Mouse (Mus musculus) T-cell, adult 66 days (primary cell): ENCODE data around the gene Ran. TPM values are rescaled to one million over a fixed set of nuclear protein-coding genes. Genes with fewer than 3 reads are reported as not detected.

ENCODE experiments used
- total RNA-seq, 2 experiments: library from RNA; stranded (reverse); gene quantifications; 3 replicates in 1 of 2; 4 replicates in 1 of 2; pipeline ENCODE4 v1.2.4; 2023

Ran gene
- total RNA-seq = 100 to 1,000 TPM; 116 to 145 TPM

DNA sequence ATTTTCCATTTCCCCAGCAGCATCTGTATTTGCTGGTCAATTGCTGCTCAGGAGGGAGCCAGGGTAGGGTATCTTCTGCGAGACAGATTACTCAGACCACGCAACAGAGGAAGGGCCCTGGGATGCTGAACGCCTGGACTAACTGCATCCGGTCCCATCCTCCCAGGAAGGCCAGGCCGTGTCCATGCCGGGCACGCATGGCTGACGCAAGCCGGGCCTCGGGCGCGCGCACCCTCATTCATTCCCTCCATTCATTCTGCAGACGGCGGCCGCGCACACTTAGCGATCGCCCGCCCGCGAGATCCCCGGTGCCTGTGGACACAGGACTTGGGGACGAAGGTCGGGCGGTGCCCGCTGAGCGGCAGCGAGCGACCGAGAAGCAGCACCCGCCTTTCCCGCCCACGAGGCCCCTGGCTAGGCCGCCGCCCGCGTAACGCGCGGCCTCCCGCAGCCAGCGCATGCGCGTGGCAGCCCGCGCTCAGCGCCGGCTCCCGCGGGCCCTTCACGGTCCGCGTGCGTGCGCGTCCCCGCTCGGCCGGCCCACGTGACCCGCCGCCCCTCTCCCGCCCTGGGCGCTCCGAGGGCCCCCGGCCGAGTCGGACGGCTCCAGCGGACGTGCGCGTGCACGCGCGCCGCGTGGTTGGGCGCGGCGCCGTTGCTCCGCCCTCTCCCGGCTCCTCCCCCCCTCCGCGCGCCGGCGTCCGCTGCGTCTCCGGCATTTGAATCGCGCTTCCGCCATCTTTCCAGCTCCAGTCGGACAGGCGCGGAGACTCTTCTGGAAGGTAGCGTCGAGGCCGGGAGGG, at the start of gene Ran:
TSS of gene Ran (plus strand) at position 573 of the 803 bp plus-strand sequence.

GRCm38 (mm10) chr5:129008412-129008826, 11.4 kb upstream of the Ran start, which contains the start of gene Stx2:
Stx2 (minus strand) TSS chr5:129008574.

Other genes with a start within 250 kb of the Ran start
- gene Rimbp2, start 66.6 kb upstream of the Ran start, total RNA-seq = not detected
- gene Stx2, start 11.5 kb upstream of the Ran start, total RNA-seq = 10 to 100 TPM; 23.8 to 31.4 TPM
- gene Adgrd1, start 76.7 kb downstream of the Ran start, total RNA-seq = under 1 TPM; 0.17 to 0.39 TPM